Mouse (Mus musculus) regulatory T cell (primary cell): ENCODE measurements around the gene Trmt13.
"Not testable (repeated sequence)": the region's sequence is repeated elsewhere in the genome, so short reads cannot be mapped to it uniquely, and the experiment has no call there.

Source experiments
- in situ Hi-C: fragments of 300-600 bp; cut with MboI, MseI; formaldehyde crosslinking; loops from one replicate; pipeline ENCODE4 v1.15.1; 2025; ENCODE audit warnings: high pct_unique_total_duplicates

The Trmt13 gene

DNA sequence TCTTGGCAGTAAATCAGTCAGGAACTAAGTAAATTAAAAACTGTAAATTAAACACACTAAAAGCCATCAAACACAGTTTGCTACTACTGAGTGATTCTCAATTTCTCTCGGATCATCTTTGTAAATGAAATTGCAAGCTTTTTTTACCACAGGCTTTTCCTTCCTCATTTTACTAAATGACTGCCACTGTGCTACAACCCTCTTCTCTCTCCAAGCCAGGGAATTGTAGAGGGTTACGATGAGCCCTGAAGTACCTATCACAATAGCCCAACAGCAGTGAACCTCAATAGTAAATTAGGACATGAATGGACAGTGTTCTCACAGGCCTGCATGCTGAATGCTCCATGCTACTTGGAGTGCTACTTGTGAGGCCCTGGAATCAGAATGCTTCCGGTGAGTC, 19.7 kb upstream of the Trmt13 start:
- in situ Hi-C loops, result no loop called here

DNA sequence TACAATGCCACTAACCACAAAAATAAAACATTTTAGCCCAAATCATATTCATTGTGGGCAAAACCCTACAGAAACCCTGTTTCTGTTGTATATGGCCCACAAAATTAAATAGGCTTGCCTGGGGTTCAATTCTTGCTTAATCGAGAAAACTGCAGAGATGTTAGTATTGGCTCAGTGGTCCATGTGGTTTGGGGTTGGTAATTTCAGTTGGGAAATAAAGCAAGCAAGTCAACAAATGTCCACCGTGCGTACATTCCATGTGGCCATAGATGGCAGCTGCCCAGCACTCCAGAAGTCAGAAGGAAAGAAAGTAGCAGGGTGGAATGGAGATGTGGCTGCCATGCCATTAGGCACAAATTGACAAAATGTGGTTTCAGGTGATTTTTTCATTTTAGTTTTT, 18.6 kb upstream of the Trmt13 start:
- in situ Hi-C loops, result no loop called here

DNA sequence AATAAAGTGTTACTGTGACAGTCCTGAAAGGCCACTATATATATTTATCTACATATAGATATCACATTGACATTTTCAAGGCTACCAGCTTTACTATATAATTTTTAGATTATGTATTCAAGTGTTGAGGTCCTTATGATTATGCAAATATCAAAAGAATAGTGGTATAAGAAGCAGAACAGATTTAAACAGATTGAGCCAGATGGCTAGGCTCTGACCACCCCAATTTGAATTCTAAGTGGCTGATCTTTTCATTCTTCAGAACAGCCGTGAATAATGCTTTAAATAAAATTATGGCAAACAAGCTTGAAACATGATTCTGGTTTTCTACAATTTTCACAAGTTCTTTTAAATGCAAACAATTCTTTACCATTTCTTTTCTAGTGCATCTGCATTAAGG, 17.1 kb upstream of the Trmt13 start:
- in situ Hi-C loops, result no loop called here

DNA sequence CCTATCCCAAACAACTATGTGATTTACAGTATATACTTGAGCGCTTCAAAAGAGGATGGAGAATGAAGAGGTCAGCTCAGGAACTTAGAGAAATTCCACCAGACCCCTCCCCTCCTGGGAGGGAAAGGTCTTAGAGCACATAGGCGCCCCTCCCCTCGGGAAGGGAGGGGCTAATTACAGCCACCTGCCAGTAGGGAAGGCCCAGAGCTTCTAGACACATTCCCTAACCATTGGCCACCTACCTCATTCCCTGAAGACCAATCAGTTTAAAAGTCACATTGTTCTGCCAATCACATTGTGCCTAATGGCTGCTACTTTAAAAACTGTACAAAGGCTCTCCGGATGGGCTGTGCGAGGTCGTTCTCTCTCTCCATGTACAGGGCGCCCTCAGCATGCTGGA, 8.3 kb upstream of the Trmt13 start:
- in situ Hi-C loops, result no loop called here

DNA sequence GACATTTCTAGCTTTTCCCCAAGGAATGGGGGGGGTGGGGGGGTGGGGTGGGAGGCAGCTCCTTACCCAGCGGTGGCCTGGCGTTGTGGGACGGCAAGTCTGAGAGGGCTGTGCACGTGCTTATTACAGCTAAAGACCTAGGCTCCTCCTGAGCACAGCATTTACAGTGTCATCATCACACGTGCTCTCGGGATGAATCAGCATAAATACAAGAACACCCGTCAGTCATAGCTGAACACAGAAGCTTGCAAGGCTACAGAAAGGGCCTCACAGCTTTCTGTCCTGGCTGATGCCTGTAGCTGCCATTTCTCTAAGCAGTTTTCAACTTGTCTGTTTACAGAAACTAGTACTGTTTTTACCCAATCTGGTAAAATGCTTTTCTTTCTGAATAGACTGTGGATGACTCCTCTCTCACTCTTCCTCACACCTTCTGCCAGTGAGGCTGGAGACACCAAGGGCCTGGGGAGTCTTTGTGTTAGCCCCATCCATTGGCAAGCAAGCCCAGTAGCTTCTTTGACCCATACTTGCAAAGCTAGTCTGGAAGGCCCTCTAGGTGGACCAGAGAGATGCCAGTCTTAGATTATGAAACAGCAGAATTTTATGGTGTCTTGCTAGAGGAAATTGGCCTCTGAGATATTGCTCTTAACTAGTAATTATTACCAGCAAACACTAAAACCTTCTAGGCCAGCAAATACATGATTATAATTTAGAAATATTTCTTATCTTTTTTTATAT, 6.4 kb upstream of the Trmt13 start:
- in situ Hi-C loops, result no loop called here

DNA sequence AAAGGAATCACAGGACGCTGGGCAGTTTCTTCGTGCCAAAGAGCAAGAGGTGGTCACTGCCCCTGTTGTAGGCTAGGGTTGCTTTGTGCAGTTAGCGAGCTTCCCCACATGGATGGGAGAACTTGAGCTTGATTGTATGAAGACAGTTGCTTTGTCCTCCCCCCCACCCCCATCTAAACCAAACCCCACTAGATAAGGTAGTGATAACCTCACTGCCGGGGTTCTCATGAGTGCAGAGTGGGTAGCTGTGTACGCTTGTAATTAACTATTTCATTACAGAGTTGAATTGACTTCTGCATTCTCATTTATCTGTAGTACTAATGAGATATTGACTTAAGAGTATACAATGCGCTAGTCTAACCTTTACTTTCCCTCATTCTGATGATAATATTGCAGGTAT, 4.5 kb upstream of the Trmt13 start:
- in situ Hi-C loops, result no loop called here

DNA sequence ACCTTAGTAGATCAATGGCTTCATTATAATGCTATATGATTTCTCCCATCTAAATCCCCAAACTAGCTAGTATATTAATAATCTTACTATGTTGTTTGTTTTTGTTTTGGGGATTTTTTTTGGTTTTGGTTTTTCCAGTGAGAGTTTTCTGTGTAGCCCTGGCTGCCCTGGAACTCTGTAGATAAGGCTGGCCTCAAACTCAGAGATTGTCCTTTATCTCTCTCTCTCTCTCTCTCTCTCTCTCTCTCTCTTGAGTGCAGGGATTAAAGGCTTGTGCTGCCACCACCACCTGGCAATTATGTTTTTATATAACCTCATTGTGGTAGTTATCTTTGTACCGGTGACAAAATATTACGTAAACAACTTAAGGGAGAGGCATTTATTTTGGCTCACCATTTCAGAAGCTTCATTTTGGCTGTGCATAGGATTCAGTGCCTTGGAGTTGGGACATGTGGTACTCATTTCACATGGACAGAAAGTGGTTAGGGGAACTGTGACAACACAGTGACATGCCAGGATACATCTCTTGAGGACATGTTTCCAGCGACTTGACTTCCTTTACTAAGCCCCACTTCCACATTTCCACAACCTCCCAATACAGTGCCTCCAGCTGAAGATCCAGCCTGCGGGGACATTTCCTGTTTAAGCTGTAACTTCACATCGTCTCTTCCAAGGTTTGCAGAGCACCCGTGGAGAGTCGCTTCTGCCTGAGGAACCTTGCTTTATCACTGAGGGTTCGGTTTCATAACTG, 1.1 kb upstream of the Trmt13 start:
- in situ Hi-C loops, result no loop called here

DNA sequence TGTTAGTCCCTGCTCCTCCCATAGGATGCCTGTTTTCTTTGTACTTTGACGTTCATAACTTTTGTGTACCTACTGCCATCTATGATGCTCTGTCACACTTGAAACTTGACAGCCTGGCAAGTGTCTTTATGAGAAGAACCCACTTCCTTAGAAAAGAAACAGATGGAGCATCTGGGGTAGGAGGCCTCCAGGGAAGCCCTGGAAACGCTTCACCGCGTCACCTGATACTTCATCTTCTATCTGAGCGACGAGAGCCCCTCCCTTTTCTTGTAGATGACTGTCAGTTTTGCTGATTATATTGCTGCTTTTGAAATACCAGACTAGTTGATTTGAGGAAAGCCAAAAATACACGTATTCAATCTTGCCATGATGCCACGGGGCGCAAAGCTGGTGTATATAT, 9.8 kb downstream of the Trmt13 start:
- in situ Hi-C loops, result no loop called here

DNA sequence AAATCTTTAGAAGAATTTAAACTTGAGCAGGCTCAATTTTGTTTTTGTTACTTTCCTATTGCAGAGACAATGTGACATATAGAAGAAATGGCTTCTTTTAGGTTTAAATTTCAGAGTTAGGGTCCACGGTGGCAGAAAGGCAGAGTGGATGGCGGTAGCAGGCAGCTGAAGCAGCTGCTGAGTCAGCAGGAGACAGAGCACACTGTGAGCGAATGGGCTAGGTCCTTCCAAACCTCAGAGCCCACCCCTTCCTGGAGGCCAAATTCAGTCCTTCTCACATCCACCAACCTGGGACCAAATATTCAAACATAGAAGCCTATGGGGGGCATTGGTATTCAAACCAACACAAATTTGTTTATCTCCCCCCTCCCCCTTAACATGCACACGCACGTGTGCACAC, 12.6 kb downstream of the Trmt13 start:
- in situ Hi-C loops, result no loop called here

DNA sequence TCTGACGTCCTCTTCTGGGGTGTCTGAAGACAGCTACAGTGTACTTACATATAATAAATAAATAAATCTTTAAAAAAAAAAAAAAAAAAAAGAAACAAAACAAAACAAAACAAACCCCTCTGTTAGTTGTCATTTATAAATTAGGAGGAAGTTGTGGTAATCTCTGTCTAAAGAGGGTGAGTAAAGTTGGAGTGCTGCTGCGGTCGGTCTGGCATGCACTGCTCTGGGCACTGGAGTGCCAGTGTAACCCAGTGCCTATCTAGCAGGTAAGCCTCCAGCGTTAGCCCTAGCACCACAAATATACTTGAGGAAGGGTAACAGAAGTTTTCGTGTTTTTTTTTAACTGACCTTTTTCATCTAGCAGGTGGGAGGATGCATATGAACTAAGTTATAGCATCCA, 13.4 kb downstream of the Trmt13 start:
- in situ Hi-C loops, result no loop called here

DNA sequence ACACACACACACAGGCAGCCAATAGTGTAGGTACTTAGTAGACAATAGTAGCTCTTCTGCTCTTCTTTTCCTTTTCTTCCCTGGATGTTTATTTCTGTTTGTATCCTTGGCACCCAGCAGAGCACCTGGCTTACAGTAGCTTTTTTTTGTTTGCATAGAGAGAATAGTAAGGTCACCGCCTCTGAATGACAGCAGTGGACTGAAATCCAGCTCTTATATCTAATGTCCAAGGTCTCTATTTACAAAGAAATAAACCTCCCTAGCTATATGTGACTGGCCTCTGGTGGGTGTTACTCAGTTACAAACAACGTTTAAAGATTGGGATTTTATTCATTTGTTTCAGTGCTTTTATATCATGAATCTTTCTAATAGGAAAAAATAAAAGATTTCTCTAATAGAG, 14.7 kb downstream of the Trmt13 start:
- in situ Hi-C loops, result no loop called here

DNA sequence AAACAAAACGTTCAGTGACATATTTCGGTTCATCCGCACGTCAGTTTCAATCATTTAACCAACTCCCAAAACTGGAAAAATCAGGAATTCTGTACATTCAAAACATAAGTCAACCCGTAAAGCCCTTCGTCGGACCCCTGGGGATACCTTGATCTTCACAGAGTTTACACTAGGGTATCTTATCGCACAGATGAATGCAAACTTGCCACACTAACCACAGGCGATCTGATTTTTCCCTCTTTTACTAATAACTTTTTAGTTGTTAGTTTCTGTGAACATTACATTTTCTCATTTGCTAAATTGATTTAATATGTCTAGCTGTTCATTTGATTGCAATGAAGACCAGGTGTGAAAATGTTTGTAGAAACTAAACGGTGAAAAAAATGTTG, 18.8 kb downstream of the Trmt13 start:
- in situ Hi-C loops, result no loop called here

DNA sequence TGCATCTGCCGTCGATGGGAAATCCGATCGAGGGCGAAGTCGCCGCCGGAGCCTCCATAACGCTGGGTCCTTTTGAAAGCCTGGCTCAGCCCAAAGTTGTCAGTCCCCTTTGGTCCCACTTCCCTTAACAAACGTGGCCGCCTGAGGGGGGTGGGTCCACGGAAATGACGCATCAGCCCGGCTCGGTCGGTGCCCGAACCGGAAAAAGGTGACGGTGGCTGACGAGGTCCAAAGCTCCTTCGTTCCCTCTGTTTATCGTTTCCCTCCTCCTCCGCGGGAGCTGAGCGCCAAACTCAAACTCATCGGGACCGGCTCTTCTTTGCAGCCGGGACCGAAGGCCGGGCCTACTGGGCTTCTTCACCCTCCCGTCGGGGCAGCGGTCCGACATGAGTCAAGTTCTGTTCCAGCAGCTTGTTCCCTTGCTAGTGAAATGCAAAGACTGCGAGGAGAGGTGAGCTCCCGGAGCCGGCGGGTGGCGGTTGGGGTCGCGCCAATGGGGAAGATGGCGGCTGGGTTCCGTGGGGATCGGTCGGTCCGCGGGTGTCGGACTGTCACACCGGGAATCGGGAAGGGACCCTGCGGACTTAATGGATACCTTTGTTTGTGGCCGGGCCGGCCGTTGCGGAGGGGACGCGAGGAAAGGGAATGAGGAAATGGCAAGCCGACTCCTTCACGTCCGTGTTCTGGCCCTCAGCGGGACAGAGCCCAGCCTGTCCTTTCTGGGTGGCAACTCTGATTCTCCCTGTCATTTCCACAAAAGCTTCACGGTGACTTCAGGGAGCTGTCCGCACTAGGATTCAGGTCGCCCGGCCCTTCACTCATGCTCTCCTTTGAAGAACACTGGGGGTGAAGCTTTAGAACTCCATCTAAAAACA, 19.4 kb downstream of the Trmt13 start, which contains the start of gene Sass6:
Gene Sass6 (plus strand): TSS at position 255 of the 875 bp plus-strand sequence.
- in situ Hi-C loops, result no loop called here

DNA sequence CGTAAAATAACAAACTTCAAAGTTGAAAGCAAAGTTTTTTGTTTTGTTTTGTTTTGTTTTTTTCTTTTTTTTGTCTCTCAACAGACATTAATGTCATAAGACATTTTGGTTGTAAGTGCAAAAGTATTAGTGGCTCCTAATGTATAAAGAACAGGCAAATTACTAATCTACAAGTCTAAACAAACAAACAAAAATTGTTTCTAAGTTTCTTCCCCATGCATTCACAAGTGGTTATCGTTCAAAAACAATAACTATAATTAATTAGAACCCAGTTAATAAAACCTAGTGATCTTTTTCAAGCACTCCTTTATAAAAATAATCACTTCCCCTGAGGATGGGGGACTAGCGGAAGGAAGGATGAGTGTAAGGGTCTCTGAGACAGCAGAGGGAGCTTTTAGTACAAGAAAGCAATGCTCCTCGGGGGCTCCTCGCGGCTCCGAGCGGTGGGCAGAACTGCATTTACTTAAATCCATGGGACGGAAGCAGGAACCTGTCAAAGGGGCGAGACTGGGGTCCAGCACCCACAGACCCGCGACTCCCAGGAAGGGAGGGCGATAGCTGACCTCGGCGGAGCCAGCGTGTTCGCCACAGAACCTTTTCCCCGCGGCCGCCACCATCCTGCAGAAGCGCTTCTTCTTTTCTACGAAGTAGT, 20.2 kb downstream of the Trmt13 start:
- in situ Hi-C loops, result no loop called here

DNA sequence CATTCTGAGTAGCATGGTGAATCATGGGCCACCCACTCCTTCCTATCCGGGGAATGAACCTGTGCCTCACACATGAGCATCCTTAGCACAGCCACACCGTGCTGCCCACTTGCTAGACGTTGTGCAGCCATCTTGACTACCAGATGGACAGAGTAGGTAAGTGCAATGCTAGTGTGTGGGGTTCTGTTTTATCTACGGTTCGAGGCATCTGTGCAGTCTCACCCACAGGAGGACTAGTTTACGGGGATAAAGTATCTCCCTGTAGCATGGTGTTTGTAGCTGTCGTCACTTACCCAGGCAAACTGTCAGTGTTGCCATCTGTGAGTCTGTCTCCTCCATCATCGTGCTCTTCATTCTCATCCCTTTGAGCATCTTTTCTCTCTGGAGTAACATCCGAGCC, 32.2 kb downstream of the Trmt13 start:
- in situ Hi-C loops, result loop anchor here (5.0 kb wide), 1 partner anchor 255 kb away; no protein-coding TSS in a partner anchor

DNA sequence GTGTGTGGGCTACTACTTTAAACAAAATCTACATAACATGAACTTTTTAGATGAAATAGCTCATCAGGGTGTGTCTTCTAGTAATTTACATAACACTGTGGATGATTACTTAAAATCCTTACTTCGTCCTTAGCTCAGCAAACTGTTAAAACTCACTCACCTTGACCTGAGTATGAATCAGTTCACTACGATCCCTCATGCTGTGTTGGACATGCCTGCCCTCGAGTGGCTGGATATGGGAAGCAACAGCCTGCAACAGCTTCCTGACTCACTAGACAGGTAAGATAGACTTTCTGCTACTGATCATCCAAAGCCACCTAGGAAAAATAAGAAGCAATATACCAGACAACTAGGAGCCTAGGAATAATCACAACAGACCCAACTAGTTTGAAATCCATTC, 37.1 kb downstream of the Trmt13 start:
- in situ Hi-C loops, result no loop called here

DNA sequence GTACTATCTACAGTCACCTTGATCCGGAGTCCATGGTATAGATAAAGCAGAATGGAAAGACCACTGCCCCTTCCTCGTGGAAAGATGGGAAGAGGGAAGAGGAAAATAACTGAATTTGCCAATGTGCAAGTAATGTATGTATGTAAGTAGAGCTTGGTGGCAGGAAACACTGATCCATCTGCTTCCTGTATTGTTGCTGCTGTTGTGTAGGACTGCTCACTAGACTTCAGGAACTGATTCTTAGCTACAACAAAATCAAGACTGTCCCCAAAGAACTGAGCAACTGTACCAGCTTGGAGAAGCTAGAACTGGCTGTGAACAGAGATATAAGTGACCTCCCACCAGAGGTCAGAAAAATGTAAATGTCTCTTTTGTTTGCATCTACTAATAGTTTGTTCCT, 43.8 kb downstream of the Trmt13 start:
- in situ Hi-C loops, result loop anchor here (5.0 kb wide), 1 partner anchor 33 kb away; no protein-coding TSS in a partner anchor

DNA sequence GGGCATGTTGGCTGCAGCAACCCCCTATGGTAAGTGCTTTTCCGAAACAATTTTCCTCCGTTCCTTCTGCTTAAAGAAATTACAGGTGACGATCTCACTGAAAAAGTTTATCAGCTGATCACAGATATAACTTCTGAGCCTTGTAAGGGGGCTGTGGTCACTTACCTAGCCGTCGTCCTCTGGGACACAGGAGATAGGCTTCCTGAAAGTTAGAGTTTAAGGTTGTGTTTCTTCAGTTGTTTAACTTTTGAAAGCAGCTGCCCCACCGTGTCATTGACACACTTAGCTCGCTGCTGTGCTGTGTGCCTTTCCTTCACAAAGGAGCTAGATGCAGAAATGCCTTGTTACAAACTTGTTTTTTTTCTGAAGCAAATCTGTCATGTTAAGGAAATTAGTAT, 51.3 kb downstream of the Trmt13 start:
- in situ Hi-C loops, result no loop called here

DNA sequence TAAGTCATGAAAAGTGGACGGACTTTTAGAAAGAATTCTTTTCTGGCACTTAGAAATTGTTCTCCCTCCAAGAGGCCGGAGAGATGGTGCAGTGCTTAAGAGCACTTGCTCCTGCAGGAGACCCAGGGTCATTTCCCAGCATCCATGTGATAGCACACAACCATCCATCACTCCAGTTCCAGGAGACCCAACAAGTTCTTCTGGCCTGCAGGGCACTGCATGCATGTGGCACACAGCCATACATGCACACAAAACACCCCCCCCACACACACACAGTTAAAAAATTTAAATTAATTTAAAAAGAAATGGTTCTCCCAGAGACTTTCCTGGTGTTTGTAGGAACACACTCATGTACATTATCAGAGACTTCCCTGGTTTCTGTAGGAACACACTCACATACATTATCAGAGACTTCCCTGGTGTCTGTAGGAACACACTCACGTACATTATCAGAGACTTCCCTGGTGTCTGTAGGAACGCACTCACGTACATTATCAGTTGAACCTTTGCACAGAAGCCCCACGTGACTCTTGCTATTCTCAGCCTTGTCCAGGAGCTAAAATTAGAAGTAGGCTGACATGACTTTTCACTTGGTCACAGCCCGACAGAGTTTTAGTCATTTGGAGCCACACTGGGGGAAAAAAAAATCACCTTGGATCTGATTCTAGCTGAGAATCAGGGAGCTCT, 51.8 kb downstream of the Trmt13 start, which contains the start of gene Lrrc39:
Gene Lrrc39 (plus strand): TSS at position 566 of the 687 bp plus-strand sequence.
- in situ Hi-C loops, result no loop called here

DNA sequence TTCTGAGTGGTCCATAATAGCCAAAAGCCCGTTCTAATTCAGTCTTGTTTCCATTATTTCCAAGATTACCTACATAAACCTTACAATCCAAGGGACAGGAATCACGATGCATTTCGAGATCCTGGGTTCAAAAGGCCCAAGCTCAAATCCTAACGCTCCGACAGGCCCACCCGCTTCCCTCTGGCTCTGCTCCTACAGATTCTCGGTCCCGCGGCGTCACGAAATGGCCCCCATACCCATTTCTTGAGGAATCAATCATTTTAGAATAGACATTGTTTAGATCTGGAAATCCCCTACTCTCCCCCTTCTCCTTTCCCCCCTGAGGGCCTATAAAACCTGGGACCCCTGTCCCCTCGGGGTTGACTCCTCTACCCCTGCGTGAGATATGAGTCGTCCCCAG, 53.1 kb downstream of the Trmt13 start:
- in situ Hi-C loops, result not testable (repeated sequence)

DNA sequence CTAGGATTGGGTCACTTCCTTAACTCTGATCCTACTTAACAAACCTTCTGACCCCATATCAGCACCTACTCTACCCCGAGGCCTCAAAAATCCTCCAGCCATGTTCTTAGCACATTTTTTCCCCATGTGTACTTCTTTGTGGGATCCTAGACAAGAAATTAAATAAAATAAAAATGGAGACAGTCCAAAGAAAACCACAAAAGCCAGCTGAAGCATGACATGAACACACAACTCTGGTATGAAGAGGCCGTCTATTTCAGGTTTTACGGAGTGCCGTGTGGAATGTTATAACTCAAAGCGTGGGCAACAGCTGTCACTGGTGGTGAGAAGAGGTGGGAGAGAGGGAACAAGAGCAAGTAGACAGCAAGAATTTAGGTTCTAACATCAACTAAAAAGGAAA, 63.0 kb downstream of the Trmt13 start:
- in situ Hi-C loops, result no loop called here
